Mouse (Mus musculus): ENCODE results near the gene Ldlrad3.
A peak's percentile ranks its signal among the peaks of the same experiment; 100 is the strongest.

The Ldlrad3 gene

DNA sequence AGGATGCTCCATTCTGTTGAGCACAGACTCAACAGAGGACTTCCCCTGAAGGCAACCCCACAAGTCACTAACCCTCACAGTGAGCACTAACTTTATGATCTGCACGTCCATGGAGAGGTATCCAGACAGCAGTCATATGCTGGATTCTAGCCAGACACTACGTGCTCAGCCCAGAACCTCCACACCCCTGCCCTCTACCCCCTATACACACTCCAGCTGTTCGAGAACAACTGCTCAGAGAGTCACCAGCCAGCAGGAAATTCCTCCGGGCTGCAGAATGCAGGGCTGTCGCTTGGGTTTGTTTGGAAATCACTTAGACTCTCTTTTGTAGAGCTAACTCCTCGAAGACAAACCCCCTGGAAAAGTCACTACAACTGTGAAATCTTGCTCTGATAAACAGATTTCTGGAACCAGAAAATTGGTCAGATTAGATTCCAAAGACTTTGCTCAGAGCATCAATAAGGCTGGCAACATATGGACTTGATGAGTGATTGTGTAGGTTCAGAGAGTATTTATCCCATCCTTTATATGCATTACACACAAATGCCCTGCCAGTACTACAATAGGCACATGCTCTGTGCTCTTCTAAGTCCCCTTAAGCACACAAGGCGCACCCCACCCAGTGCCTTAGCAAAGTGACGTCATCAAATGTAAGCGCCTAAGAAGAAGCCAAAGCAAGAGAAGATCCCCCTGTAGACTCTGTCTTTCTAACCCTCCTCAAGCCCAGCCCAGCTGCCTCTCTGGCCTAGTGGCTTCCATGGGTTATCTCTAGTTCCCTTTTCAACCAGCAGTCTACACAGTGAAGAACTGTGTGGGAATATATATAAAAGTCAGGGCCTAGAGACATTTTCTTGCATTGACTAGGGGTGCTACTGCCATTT is 69.4 kb downstream of the Ldlrad3 start:
- no peak for DNase-seq (ENCODE audit: low spot score)

DNA sequence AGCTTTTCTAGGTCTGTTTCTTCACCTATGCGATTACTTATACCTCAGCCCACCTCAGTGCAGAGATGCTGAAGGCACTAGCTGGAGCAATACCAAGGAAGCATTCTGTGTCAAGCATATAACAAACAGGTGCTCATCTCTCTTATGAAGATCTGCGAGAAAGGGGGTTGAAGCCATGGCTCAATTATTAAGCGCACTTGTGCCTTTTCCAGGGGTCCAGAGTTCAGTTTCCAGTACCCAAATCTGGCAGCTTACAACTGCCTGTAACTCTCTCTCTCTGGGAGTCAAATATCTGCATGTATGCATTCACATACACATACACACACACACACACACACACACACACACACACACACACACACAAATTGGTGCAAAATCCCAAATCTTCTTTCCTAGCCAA is 72.4 kb downstream of the Ldlrad3 start:
- DNase-seq (ENCODE audit: low spot score) = no peak

DNA sequence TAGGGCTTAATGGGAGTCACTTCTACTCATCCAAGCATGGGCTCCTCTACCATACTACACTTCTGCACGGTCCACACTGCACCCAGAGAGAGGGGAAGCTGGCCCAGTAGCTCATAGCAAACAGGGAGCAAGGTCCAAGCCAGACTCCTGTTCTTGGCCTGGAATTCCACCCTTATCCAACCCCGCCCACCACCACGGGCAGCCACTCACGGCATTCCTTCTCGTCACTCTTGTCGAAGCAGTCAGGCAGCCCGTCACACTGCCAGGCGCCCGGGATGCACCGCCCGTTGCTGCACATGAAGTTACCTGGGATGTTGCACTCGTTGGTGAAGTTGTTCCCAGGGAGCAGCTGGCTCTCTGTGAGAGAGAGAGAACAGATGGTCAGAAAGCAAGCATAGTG is 72.9 kb downstream of the Ldlrad3 start:
- DNase-seq (ENCODE audit: low spot score) = no peak

DNA sequence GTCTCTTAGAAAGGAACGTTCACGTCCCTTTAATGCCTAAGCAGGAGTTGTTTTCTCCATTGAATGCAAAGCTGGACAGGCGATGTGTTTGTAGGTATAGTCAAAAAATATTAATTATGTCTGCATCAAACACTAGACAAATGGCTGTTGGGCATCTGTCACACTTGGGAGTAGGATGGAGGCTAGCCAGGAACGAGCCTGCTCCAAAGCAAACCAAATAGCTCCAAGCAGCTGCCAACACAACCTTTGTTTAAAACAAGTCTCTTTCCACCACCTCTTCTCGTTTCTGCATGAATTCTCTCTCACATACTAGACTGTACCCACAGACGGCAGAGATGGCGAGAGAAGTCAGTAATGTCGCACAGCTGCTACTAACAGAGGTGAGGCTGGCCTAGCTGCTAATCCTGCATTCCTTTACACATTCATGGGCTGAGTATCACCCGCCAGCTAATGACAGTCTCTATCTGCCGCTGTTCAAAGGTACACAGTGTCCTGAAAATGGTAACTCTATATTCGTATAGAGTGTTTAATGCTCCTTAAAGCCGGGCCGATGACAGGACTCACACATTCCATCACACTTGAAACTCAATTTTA is 74.2 kb downstream of the Ldlrad3 start:
- no peak for DNase-seq (ENCODE audit: low spot score)

DNA sequence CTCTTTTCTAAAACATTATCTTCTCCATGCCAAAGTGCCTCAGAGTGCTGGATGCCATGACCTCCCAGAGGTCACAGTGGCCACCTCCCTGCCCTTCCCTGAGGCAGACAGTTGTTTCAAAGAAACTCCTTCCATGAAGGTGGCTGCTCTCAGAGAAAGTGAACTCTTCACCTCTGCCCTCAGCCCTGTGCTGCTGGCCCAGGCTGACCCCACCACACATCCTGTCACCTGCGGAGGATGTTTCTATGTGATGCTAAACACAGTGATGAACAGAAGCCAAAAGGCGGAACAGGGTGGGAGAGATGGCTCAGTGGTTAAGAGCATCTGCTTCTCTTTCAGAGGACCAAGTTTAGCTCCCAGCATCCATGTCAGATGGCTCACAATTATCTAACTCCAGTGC is 75.9 kb downstream of the Ldlrad3 start:
- no peak for DNase-seq (ENCODE audit: low spot score)

GRCm38 (mm10) chr2:102107280-102107679 is 78.9 kb downstream of the Ldlrad3 start:
- no peak for DNase-seq (ENCODE audit: low spot score)

GRCm38 (mm10) chr2:102106728-102107127 is 79.5 kb downstream of the Ldlrad3 start:
- DNase-seq (ENCODE audit: low spot score) = no peak

DNA sequence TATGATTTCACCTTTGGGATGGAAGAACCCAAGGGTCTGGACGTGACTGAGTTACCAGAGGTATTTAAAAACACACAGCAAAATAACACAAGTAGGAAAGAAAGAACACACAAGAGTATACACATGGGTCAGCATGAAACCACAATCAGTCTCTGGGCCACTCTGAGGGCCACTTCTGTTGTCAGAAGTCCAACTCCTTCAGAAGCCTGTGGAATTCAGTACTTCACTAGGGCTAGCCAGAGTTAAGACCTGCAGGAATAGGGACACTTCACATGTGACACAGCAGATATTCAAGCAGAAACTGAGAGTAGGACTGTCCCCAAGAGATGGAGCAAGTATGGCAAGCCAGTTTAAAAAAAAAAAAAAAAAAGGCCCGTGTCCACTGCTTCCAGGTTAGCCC is 80.7 kb downstream of the Ldlrad3 start:
- no peak for DNase-seq (ENCODE audit: low spot score)

GRCm38 (mm10) chr2:102103955-102104354 is 82.2 kb downstream of the Ldlrad3 start:
- no peak for DNase-seq (ENCODE audit: low spot score)

GRCm38 (mm10) chr2:102100490-102100889 is 85.7 kb downstream of the Ldlrad3 start:
- DNase-seq (ENCODE audit: low spot score) = no peak

GRCm38 (mm10) chr2:102099702-102100450 is 86.3 kb downstream of the Ldlrad3 start:
- DNase-seq (ENCODE audit: low spot score) = no peak

DNA sequence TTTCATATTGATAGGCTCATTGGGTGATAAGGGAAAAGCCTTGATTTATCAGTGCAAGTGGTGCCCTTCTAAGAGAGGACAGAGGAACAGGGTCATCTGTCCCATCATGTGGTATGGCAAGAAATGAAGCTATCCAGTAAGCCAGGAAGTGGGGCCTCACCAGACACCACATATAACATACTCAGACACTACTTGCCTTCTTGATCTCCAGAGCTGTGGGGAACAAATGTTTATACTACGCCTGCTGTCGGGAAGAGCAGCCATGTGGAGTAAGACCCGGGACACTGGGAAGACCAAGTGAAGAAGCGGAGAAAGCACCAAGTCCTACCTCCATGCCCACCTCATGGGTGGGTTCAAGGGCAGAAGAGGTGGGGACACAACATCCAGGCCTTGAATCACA is 86.9 kb downstream of the Ldlrad3 start:
- DNase-seq (ENCODE audit: low spot score) = no peak

DNA sequence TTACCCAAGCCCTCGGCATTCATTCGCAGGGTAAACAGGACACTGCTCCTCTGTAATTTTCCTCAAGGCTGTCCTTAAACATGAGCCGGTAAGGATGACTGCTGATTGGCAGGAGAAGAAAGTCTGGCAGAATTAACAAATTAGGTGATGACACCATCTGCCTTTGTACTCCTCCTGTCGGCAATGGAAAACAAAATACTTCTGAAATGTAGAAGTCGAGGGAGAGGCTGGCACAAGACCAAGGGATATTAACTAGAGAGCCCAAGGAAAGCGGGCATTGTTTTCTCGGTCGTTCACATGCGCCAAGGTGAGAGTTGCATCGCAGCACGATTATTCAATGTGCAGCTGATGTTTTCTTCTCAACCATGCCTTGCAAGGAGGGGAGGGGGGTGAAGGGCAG is 91.4 kb downstream of the Ldlrad3 start:
- no peak for DNase-seq (ENCODE audit: low spot score)

- DNase-seq (ENCODE audit: low spot score) = no peak
These were observed 91.9 kb downstream of the Ldlrad3 start for GRCm38 (mm10) chr2:102094281-102094680.

DNA sequence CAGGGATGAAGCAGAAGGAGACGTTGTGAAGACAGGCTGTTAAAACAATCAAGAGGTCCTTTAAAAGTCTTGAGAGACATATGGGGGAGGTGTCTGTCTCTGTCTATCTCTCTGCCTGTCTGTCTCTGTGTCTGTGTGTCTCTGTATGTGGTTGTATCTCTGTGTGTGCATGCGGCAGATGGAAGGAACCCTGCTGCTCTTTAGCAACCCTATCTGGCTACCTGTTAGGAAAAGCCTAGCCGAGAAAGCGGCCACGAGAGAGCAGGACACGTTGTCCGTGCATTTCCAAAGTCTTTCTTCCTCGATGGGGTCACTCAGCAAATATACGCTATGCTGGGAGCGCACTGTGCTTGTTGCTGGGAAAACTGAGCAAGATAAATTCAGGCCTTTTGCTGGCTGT is 93.6 kb downstream of the Ldlrad3 start:
- no peak for DNase-seq (ENCODE audit: low spot score)

DNA sequence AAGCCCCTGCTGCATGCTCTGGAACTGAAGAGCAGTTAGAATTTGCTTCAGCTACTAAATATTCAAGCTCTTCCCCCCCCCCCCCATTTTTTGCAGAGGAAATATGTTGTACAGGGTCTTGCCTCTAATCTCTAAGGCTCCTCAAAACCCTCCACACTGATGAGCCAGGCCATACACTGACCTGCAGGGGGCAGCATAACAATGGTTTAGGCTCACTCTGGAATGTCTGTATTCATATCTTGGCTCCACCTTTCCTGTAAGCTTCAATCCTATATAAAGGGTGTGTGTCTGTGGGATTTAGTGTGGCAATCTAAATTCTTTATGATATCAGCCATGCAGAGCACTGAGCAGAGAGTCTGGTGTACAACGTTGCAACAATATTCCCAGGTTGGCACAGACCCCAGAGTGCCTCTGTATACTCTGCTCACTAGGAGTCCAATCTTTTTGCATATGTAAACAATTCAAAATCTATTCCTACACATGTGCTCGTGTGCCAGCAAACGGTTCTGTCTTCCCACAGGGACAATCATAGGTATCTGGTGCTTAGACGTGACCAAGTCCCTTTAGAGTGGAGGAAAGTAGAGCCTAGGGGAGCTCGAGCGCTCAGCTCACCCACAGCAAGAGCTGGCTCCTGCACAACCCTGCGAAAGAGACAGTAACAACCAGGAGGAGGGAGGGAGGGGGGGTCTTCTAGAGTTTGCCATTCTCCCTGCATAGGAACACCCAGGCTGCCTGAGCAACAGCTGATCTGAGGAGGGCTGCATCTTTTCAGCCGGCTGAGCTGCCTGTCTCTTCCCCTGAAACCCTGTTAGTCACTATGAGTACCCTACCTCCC is 94.5 kb downstream of the Ldlrad3 start:
- DNase-seq (ENCODE audit: low spot score) = peak; percentile 24

DNA sequence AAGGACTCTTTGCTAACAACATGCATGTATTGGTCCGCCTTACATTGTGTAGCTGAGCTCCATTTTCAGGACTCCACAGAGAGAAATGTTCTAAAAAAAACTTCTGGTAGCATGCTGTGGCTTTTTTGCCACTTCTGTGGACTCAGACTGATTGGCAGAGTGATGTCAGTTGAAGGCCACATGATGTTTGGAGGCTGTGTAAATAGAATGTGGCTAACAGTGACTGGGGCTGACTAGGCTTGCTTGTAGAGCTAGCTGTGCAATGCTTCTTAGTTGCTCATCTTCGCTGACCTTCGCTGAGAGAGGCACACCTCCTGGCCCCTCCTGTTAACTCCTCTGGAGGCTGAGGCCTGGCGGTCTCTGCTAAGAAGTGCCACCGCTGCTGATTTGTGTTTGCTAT is 98.4 kb downstream of the Ldlrad3 start:
- no peak for DNase-seq (ENCODE audit: low spot score)

GRCm38 (mm10) chr2:102086583-102086982 is 99.6 kb downstream of the Ldlrad3 start:
- DNase-seq (ENCODE audit: low spot score) = no peak

GRCm38 (mm10) chr2:102082782-102083181 is 103.4 kb downstream of the Ldlrad3 start:
- no peak for DNase-seq (ENCODE audit: low spot score)

- no peak for DNase-seq (ENCODE audit: low spot score)
These were observed 108.6 kb downstream of the Ldlrad3 start for GRCm38 (mm10) chr2:102077554-102077953.

DNA sequence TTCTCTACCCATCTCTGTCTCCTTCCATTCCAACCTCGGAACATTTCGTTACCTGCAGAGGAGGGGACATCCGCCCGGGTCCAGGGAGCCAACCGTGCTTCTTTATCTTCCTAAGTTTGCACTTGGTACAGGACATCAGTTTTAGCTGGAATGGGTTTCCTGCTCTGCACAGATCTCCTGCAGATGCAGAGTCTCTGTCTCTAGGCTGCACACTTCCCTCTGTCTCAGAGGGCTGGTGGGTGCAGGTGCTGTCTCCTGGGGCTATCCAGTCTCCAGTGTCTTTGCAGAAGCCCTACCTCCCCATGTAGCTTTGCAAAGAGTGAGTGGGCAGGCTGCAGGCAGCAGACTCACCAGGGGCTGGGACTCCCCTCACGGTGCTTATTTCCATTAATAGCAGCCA is 109.9 kb downstream of the Ldlrad3 start:
- DNase-seq (ENCODE audit: low spot score) = no peak

Measured in ovary, adult 18-20 months (tissue).